Mouse (Mus musculus) liver, postnatal 0 days (tissue): Measurements from ENCODE around the gene Btbd19. TPM values are rescaled to one million over a fixed set of nuclear protein-coding genes. Genes with fewer than 3 reads are reported as not detected.

Experiments used
- ATAC-seq: fragments of 200-750 bp; cut with Nextera tagmentation; 2 replicates; pipeline ENCODE4 v1.8.0; 2017; ENCODE audit warnings: mild to moderate bottlenecking, moderate library complexity
- DNase-seq: peaks from one replicate; pipeline ENCODE4 v3.0.0-alpha.2; 2016
- H3K27ac ChIP-seq: fragments of 300-500 bp; sonication (generic); 2 replicates; pipeline ENCODE4 v1.5.1; 2014; ENCODE audit warnings: antibody characterized with exemption, moderate library complexity, mild to moderate bottlenecking, low read depth
- H3K27me3 ChIP-seq: fragments of 300-500 bp; sonication (generic); 2 replicates; pipeline ENCODE4 v1.6.1; 2014; ENCODE audit warnings: low read length, control low read depth, mixed read lengths; ENCODE audit not compliant: insufficient read depth
- H3K36me3 ChIP-seq: fragments of 300-500 bp; sonication (generic); replicated peaks from 2 replicates; pipeline ENCODE4 v1.6.1; 2014; ENCODE audit warnings: mild to moderate bottlenecking, control low read depth, low read length, moderate library complexity, mixed read lengths; ENCODE audit not compliant: insufficient read depth
- H3K4me1 ChIP-seq: fragments of 300-500 bp; sonication (generic); 2 replicates; pipeline ENCODE4 v1.6.1; 2014; ENCODE audit warnings: antibody characterized with exemption, mild to moderate bottlenecking, control low read depth; ENCODE audit not compliant: insufficient read depth
- H3K4me2 ChIP-seq: fragments of 300-500 bp; sonication (generic); 2 replicates; pipeline ENCODE4 v1.6.1; 2014; ENCODE audit warnings: low read depth, mild to moderate bottlenecking, low read length, moderate library complexity, mixed read lengths
- H3K4me3 ChIP-seq: fragments of 300-500 bp; sonication (generic); 2 replicates; pipeline ENCODE4 v1.5.1; 2014; ENCODE audit warnings: low read depth, low read length
- H3K9ac ChIP-seq: fragments of 300-500 bp; sonication (generic); replicated peaks from 2 replicates; pipeline ENCODE4 v1.6.1; 2014; ENCODE audit warnings: mild to moderate bottlenecking, moderate library complexity
- H3K9me3 ChIP-seq: fragments of 300-500 bp; sonication (generic); 2 replicates; pipeline ENCODE4 v1.6.1; 2016; ENCODE audit warnings: mild to moderate bottlenecking, control low read depth, low read length, mixed read lengths
- CTCF ChIP-seq: sonication (generic); IDR thresholded peaks from 2 replicates; pipeline ENCODE4 v1.5.1; 2016; ENCODE audit warnings: antibody characterized with exemption, low read depth
- EP300 ChIP-seq: IDR thresholded peaks from 2 replicates; pipeline ENCODE4 v1.6.1; 2016; ENCODE audit warnings: antibody characterized with exemption, low read depth, mild to moderate bottlenecking
- WGBS: fragments of 180-500 bp; shearing (Covaris S2); extraction: QIAGEN DNeasy Blood & Tissue Kit; methylation state at CpG from one replicate; pipeline ENCODE4 v1.1.7; 2014; ENCODE audit not compliant: insufficient replicate concordance; 5-methylcytosine and 5-hydroxymethylcytosine counted together
- polyA plus RNA-seq: library from polyadenylated mRNA; unstranded; fragments of >200 nt; fragmentation: Nextera tagmentation; extraction: Ambion mirVana; gene quantifications from 2 replicates; pipeline ENCODE4 v1.2.1, GENCODE M21; 2015

Btbd19 gene
- polyA plus RNA-seq, 1 experiment from 2014 or later: 2.3 TPM

- no peak for TF ChIP-seq EP300
- no peak for TF ChIP-seq CTCF
- WGBS: 1% methylated on average over 44 of the region's 44 CpGs
- Histone ChIP-seq H3K36me3 (peaks cover 43% of the 10 kb centered on the region), H3K27me3 (no peaks in the 10 kb centered on the region), H3K4me2 (peak overlapping the region; percentile 91), H3K4me3 (peak overlapping the region; percentile 74), H3K4me1 (peaks cover 10% of the 10 kb centered on the region; the same call in 1 of the 2 replicates), H3K9ac (peak overlapping the region; percentile 95), H3K27ac (peak overlapping the region; percentile 84), H3K9me3 (no peaks in the 10 kb centered on the region)
- ATAC-seq (peak; percentile 7), DNase-seq (peak; percentile 49)
Measured at GRCm38 (mm10) chr4:117155020-117155791, 29.7 kb upstream of the Btbd19 start.

DNA sequence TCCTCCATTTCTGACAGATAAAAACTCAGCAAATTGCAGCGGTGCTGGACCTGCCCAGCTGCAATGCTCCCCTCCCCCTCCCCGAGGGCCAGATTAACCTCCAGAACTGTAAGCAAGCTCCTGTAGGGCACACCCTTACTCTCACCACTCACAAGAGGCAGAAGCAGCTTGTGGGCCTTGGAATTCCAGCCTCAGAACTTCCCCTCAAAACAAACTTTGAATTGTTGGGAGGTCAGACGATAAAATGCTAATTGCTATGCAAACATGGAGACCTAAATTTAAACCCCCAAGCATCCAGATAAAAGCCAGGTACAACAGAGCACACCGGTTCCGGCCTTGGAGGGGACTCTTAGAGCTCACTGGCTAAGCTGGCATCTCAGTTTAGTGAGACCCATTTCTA, 27.2 kb upstream of the Btbd19 start:
- peak overlapping the region; percentile 35 for H3K9ac ChIP-seq
- 59% methylated on average over 5 of the region's 5 CpGs for WGBS
- TF ChIP-seq CTCF (no peak), EP300 (no peak)
- ATAC-seq (no peak), DNase-seq (no peak)
- no peaks in the 10 kb centered on the region for H3K9me3 ChIP-seq
- H3K4me3 ChIP-seq: no peak overlapping the region
- H3K27ac ChIP-seq: 0 out of 2 replicates have a peak overlapping the region, but pooled peaks have one; percentile 18
- no peaks in the 10 kb centered on the region for H3K27me3 ChIP-seq
- peaks cover 40% of the 10 kb centered on the region for H3K36me3 ChIP-seq
- H3K4me1 ChIP-seq: peaks cover 10% of the 10 kb centered on the region; the same call in 1 of the 2 replicates
- H3K4me2 ChIP-seq: peak overlapping the region; percentile 91

DNA sequence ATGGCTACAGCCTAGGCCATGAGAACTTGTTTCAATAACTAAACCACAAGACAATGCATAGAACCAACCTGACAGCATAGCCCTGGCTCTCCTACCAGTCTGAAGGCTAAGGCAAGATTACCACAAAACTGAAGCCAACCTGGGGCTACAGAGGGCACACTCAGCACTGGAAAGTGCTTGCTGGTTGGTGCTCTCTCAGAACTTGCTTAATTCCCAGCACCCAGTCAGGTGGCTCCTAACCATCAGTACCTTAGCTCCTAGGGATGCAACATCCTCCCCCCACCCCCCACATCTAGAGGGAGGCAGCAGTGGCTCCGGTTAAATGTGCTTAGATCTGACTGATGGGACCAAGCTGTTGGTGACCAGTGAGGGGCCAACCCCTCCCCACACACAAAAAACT, 25.9 kb upstream of the Btbd19 start:
- TF ChIP-seq EP300 (no peak), CTCF (no peak)
- 90% methylated on average over 1 of the region's 1 CpGs for WGBS
- Histone ChIP-seq H3K4me3 (no peak overlapping the region), H3K36me3 (peaks cover 40% of the 10 kb centered on the region), H3K9ac (no peak overlapping the region), H3K9me3 (no peaks in the 10 kb centered on the region), H3K27me3 (no peaks in the 10 kb centered on the region), H3K4me1 (peaks cover 10% of the 10 kb centered on the region; the same call in 1 of the 2 replicates), H3K4me2 (no peak overlapping the region), H3K27ac (no peak overlapping the region)
- DNase-seq (no peak), ATAC-seq (no peak)

DNA sequence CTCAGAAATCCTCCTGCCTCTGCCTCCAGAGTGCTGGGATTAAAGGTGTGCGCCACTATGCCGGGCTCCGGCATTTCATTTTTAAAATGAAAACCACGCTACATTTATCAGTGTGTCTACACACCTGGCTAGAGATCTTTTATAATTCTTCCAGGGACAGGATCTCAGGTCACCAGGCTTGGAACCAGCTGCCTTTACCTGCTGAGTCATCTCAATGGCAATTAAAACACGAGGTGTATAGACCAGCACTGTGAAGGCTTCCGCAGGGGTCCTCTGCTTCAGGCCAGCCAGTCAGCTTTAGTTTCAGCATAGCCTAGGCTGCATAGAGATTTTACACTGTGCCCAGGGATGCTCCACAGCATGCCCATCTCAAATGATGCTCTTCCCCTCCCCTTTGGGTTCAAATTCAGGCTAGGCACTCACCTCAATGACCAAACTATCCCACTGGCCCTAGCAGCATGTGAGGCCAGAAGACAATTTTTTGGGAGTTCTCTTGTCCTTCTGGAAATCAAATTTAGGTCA, 24.7 kb upstream of the Btbd19 start:
- no peaks in the 10 kb centered on the region for H3K27me3 ChIP-seq
- no peak overlapping the region for H3K4me3 ChIP-seq
- ATAC-seq: no peak
- DNase-seq: no peak
- WGBS: 82% methylated on average over 6 of the region's 6 CpGs
- peaks cover 10% of the 10 kb centered on the region; the same call in 1 of the 2 replicates for H3K4me1 ChIP-seq
- no peak overlapping the region for H3K9ac ChIP-seq
- no peak for TF ChIP-seq EP300
- TF ChIP-seq CTCF: no peak
- no peaks in the 10 kb centered on the region for H3K9me3 ChIP-seq
- no peak overlapping the region for H3K4me2 ChIP-seq
- no peak overlapping the region for H3K27ac ChIP-seq
- peaks cover 40% of the 10 kb centered on the region for H3K36me3 ChIP-seq

GRCm38 (mm10) chr4:117149291-117150211, 24.0 kb upstream of the Btbd19 start:
- 64% methylated on average over 6 of the region's 6 CpGs for WGBS
- H3K36me3 ChIP-seq: peaks cover 40% of the 10 kb centered on the region
- no peaks in the 10 kb centered on the region for H3K9me3 ChIP-seq
- no peak overlapping the region for H3K4me3 ChIP-seq
- no peak overlapping the region for H3K9ac ChIP-seq
- H3K4me1 ChIP-seq: peaks cover 10% of the 10 kb centered on the region; the same call in 1 of the 2 replicates
- H3K27me3 ChIP-seq: no peaks in the 10 kb centered on the region
- H3K27ac ChIP-seq: no peak overlapping the region
- no peak overlapping the region for H3K4me2 ChIP-seq
- TF ChIP-seq EP300 (no peak), CTCF (no peak)
- DNase-seq (no peak), ATAC-seq (no peak)

- H3K4me2 ChIP-seq: no peak overlapping the region
- ATAC-seq: no peak
- TF ChIP-seq CTCF (no peak), EP300 (no peak)
- peaks cover 6% of the 10 kb centered on the region; the same call in 1 of the 2 replicates for H3K4me1 ChIP-seq
- WGBS: 79% methylated on average over 24 of the region's 24 CpGs
- H3K4me3 ChIP-seq: no peak overlapping the region
- H3K36me3 ChIP-seq: peaks cover 33% of the 10 kb centered on the region
- H3K27me3 ChIP-seq: no peaks in the 10 kb centered on the region
- DNase-seq: no peak
- no peak overlapping the region for H3K27ac ChIP-seq
- no peaks in the 10 kb centered on the region for H3K9me3 ChIP-seq
- no peak overlapping the region for H3K9ac ChIP-seq
Measured at GRCm38 (mm10) chr4:117148815-117149214, 23.3 kb upstream of the Btbd19 start.
